Mouse (Mus musculus) hindbrain, embryonic 10.5 days (tissue): ENCODE measurements around the gene Wnt3a. TPM values are rescaled to one million over a fixed set of nuclear protein-coding genes. Genes with fewer than 3 reads are reported as not detected.
"Not testable (repeated sequence)": the region's sequence is repeated elsewhere in the genome, so short reads cannot be mapped to it uniquely, and the experiment has no call there.

Experiments
- DNase-seq: peaks from one replicate; pipeline ENCODE4 v3.0.0-alpha.2; 2017; ENCODE audit warnings: low spot score
- H3K27ac ChIP-seq: fragments of 300-500 bp; sonication (generic); 2 replicates; pipeline ENCODE4 v1.5.1; 2016; ENCODE audit warnings: mild to moderate bottlenecking, moderate library complexity
- H3K27me3 ChIP-seq: fragments of 300-500 bp; sonication (generic); 2 replicates; pipeline ENCODE4 v1.6.1; 2016; ENCODE audit warnings: mild to moderate bottlenecking; ENCODE audit not compliant: poor library complexity, insufficient read depth, severe bottlenecking
- H3K36me3 ChIP-seq: fragments of 300-500 bp; sonication (generic); 2 replicates; pipeline ENCODE4 v1.6.1; 2016; ENCODE audit warnings: mild to moderate bottlenecking, moderate library complexity
- H3K4me1 ChIP-seq: fragments of 300-500 bp; sonication (generic); replicated peaks from 2 replicates; pipeline ENCODE4 v1.6.1; 2016; ENCODE audit warnings: mild to moderate bottlenecking
- H3K4me3 ChIP-seq: fragments of 300-500 bp; sonication (generic); 2 replicates; pipeline ENCODE4 v1.5.1; 2016; ENCODE audit warnings: mild to moderate bottlenecking, moderate library complexity
- H3K9me3 ChIP-seq: fragments of 300-500 bp; sonication (generic); 2 replicates; pipeline ENCODE4 v1.6.1; 2016; ENCODE audit warnings: mild to moderate bottlenecking, moderate library complexity
- WGBS: fragments of 180-500 bp; shearing (Covaris S2); methylation state at CpG from one replicate; pipeline ENCODE4 v1.1.7; 2016; 5-methylcytosine and 5-hydroxymethylcytosine counted together
- polyA plus RNA-seq: library from polyadenylated mRNA; unstranded; fragments of >200 nt; fragmentation: Nextera tagmentation; extraction: Ambion mirVana; gene quantifications from 2 replicates; pipeline ENCODE4 v1.2.1, GENCODE M21; 2016

Wnt3a gene
- polyA plus RNA-seq, 1 experiment from 2014 or later: 14.2 TPM

DNA sequence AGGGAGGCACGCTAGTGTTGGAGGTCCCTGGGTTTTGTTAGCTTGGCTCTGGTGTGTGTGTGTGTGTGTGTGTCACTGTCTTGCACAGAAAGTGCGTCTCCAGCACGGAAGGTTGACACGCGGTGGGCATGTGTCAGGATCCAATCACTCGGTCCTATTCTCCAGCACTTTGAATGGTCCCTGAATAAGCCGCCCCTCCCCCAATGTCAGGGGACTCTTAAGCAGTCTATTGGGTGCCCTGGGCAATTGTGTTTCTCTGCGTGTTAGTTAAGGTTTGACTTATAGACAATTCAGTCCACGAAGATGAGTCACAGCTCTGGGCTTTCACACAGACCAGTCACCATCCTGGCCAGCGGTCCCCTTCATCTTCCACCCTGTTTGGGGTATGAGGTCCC is 15.3 kb upstream of the Wnt3a start:
- WGBS: 7% methylated on average over 10 of the region's 10 CpGs
- peaks cover 87% of the 10 kb centered on the region for H3K27me3 ChIP-seq
- no peak overlapping the region; the same call in 1 of the 2 replicates for H3K27ac ChIP-seq
- H3K4me1 ChIP-seq: peaks cover 60% of the 10 kb centered on the region
- no peak for DNase-seq
- peak overlapping the region; percentile 68 for H3K4me3 ChIP-seq
- H3K9me3 ChIP-seq: no peaks in the 10 kb centered on the region
- H3K36me3 ChIP-seq: no peaks in the 10 kb centered on the region

DNA sequence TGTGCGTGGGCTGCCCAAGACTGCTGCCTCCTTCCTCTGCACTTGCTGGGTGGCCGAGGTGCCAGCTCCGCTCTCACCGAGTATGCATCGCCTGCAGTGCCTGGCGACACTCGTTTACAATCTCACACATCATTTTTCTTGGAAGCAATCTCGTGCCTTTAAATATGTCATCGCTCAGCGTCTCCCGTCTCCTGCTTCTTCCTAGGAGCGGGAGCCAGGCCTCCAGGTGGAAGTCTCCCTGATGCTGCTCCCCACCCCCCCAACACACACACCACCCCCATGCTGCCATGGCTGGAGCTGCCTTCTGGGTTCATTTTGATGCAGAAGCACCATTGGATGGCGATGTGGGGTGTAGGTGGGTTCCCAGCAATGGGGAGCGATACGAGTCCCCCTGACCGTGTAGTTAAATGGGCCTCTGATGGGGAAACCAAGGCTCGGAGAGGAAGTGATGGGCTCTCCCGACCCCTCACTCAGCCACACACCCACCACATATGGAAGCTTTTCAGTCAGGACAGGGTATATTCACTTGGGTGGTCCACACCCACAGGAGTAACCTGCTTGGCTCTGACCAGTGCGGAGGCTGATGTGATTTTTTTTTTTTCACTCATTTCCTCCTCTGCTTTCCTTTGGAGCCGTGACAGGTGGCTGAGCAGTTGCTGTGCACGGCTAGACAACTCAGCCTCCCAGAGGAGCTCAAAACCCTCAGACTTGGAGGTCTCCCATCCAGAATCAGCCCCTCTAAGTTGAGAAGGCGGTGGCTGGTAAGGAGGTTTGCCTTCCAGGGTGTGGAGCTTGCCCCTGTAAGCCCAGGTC is 14.7 kb upstream of the Wnt3a start:
- 51% methylated on average over 22 of the region's 22 CpGs for WGBS
- Histone ChIP-seq H3K27me3 (peaks cover 87% of the 10 kb centered on the region), H3K27ac (no peak overlapping the region), H3K36me3 (no peaks in the 10 kb centered on the region), H3K9me3 (no peaks in the 10 kb centered on the region), H3K4me3 (peak overlapping the region; percentile 68; the same call in 1 of the 2 replicates), H3K4me1 (peaks cover 57% of the 10 kb centered on the region)
- DNase-seq: no peak

GRCm38 (mm10) chr11:59302700-59303569 is 12.4 kb upstream of the Wnt3a start:
- Histone ChIP-seq H3K27me3 (peaks cover 88% of the 10 kb centered on the region), H3K36me3 (no peaks in the 10 kb centered on the region), H3K27ac (no peak overlapping the region), H3K9me3 (no peaks in the 10 kb centered on the region), H3K4me1 (peaks cover 35% of the 10 kb centered on the region), H3K4me3 (no peak overlapping the region)
- WGBS: 28% methylated on average over 8 of the region's 10 CpGs
- peak; percentile 78 for DNase-seq

- not testable (repeated sequence) for H3K9me3 ChIP-seq, H3K4me3 ChIP-seq, H3K36me3 ChIP-seq, DNase-seq, H3K27ac ChIP-seq
- H3K27me3 ChIP-seq: peaks cover 86% of the 10 kb centered on the region
- 77% methylated on average over 2 of the region's 2 CpGs for WGBS
- H3K4me1 ChIP-seq: peaks cover 18% of the 10 kb centered on the region
Measured at GRCm38 (mm10) chr11:59301053-59301452, 10.5 kb upstream of the Wnt3a start.

- no peak overlapping the region for H3K4me3 ChIP-seq
- H3K4me1 ChIP-seq: peaks cover 9% of the 10 kb centered on the region
- no peaks in the 10 kb centered on the region for H3K9me3 ChIP-seq
- 27% methylated on average over 3 of the region's 3 CpGs for WGBS
- peaks cover 85% of the 10 kb centered on the region for H3K27me3 ChIP-seq
- no peaks in the 10 kb centered on the region for H3K36me3 ChIP-seq
- H3K27ac ChIP-seq: no peak overlapping the region
- no peak for DNase-seq
Measured at GRCm38 (mm10) chr11:59300185-59300584, 9.6 kb upstream of the Wnt3a start.

GRCm38 (mm10) chr11:59297941-59298340 is 7.4 kb upstream of the Wnt3a start:
- peaks cover 9% of the 10 kb centered on the region; the same call in 1 of the 2 replicates for H3K4me1 ChIP-seq
- no peak overlapping the region for H3K27ac ChIP-seq
- no peaks in the 10 kb centered on the region for H3K36me3 ChIP-seq
- WGBS: 23% methylated on average over 7 of the region's 7 CpGs
- H3K4me3 ChIP-seq: no peak overlapping the region
- no peaks in the 10 kb centered on the region for H3K9me3 ChIP-seq
- DNase-seq: peak; percentile 53
- peaks cover 77% of the 10 kb centered on the region for H3K27me3 ChIP-seq

- Histone ChIP-seq H3K36me3 (no peaks in the 10 kb centered on the region), H3K9me3 (no peaks in the 10 kb centered on the region), H3K27ac (no peak overlapping the region), H3K4me1 (peaks cover 42% of the 10 kb centered on the region), H3K27me3 (peaks cover 88% of the 10 kb centered on the region), H3K4me3 (no peak overlapping the region)
- DNase-seq: peak; percentile 59
- 27% methylated on average over 7 of the region's 7 CpGs for WGBS
Measured at GRCm38 (mm10) chr11:59293616-59294015, 3.1 kb upstream of the Wnt3a start.

DNA sequence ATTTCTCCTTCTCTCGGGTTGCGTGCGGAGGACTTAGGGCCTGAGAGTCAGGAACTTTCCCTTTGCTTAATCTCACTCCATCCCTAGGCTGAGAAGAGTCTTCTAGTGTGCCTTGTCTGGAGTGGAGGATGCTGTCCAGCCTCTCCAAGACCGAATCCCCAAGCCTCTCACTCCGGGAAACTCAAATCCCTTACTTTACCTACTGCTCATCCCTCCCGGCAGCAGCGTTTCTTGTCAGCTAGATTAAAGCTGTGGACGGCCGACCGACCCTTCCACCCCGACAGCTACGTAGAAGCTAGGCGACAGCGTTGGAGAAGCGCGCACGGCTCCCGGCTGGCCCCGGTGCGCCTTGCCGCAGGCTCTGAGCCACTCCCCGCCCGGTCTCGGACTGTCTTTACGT is 846 bp downstream of the Wnt3a start:
- Histone ChIP-seq H3K9me3 (no peaks in the 10 kb centered on the region), H3K36me3 (no peaks in the 10 kb centered on the region), H3K27me3 (peaks cover 96% of the 10 kb centered on the region), H3K27ac (peak overlapping the region; percentile 85), H3K4me3 (peak overlapping the region; percentile 55), H3K4me1 (peaks cover 51% of the 10 kb centered on the region)
- peak; percentile 47 for DNase-seq
- WGBS: under 1% methylated on average over 25 of the region's 25 CpGs

DNA sequence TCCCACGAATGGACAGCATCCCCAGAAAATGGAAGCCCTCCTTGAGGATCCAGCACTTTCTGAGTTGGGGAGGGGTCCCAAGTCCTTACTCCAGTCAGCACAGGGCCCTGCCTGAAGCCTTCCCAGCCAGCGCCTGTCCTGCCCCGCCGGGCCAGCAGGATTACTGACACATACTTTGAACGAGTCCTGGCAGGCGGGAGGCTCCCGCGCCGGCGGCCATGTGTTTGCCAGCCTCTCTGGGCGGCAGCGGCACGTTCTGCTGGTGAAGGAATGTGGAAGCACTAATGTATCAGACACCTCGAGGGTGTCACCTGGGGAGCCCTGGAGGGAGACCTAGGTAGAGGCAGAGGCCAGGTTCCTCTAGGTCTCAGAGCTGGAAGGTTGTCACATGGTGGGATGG is 6.4 kb downstream of the Wnt3a start:
- WGBS: 21% methylated on average over 14 of the region's 14 CpGs
- Histone ChIP-seq H3K27me3 (peaks cover 92% of the 10 kb centered on the region), H3K4me3 (no peak overlapping the region), H3K4me1 (peaks cover 18% of the 10 kb centered on the region), H3K9me3 (no peaks in the 10 kb centered on the region), H3K27ac (no peak overlapping the region), H3K36me3 (no peaks in the 10 kb centered on the region)
- DNase-seq: no peak

DNA sequence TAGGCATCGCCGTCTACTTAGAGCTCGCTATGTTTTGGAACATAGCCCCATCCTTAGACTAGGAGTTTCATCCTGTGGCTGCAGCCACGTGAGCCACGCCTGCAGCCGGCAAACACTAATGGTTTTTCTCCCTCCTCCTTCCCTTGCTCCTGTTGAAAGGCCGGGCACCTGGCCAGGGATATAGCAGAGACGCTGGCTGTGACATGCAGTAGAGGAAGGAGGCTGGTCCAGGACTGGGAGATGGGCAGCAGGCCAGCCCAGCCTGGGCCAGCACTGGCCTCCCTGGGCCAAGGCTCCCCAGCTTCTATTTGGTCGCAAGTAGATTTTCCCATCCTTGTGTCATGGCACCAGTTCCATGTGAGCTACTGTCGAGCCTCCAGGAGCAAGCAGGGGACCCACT is 7.6 kb downstream of the Wnt3a start:
- Histone ChIP-seq H3K27ac (no peak overlapping the region), H3K27me3 (peaks cover 86% of the 10 kb centered on the region), H3K4me3 (no peak overlapping the region), H3K4me1 (peaks cover 6% of the 10 kb centered on the region), H3K36me3 (no peaks in the 10 kb centered on the region), H3K9me3 (no peaks in the 10 kb centered on the region)
- DNase-seq: no peak
- 87% methylated on average over 10 of the region's 10 CpGs for WGBS

GRCm38 (mm10) chr11:59282111-59282510 is 8.4 kb downstream of the Wnt3a start:
- Histone ChIP-seq H3K9me3 (no peaks in the 10 kb centered on the region), H3K27me3 (peaks cover 83% of the 10 kb centered on the region), H3K36me3 (no peaks in the 10 kb centered on the region), H3K4me3 (no peak overlapping the region), H3K4me1 (peaks cover 4% of the 10 kb centered on the region), H3K27ac (no peak overlapping the region)
- 71% methylated on average over 5 of the region's 5 CpGs for WGBS
- no peak for DNase-seq

DNA sequence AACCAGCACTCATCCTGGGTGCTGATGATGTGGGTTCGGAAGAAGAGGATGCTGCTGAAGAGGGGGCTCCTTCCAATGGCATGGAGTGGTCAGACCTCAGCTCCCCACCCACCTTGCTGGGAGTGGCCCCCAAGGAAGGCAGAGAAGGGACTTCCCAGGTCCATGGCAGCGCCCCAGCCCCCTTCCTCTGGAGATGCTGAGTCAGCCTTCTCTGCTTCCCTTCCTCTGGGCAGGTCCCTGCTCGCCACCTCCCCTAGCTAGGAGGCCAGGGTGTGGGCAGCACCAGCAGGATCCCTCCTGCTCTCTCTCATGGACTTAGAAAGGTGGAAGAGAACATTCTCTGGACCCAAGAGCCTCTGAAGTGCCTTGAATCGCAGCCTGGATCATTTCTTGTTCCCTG is 12.5 kb downstream of the Wnt3a start:
- 74% methylated on average over 4 of the region's 4 CpGs for WGBS
- H3K4me1 ChIP-seq: peaks cover 5% of the 10 kb centered on the region
- peaks cover 14% of the 10 kb centered on the region for H3K36me3 ChIP-seq
- no peak for DNase-seq
- no peak overlapping the region for H3K27ac ChIP-seq
- no peak overlapping the region for H3K4me3 ChIP-seq
- H3K9me3 ChIP-seq: no peaks in the 10 kb centered on the region
- peaks cover 56% of the 10 kb centered on the region for H3K27me3 ChIP-seq

- no peak overlapping the region for H3K27ac ChIP-seq
- no peak overlapping the region for H3K4me3 ChIP-seq
- H3K4me1 ChIP-seq: peaks cover 5% of the 10 kb centered on the region
- no peaks in the 10 kb centered on the region for H3K9me3 ChIP-seq
- peaks cover 49% of the 10 kb centered on the region; the same call in 1 of the 2 replicates for H3K27me3 ChIP-seq
- DNase-seq: no peak
- WGBS: 47% methylated on average over 2 of the region's 2 CpGs
- H3K36me3 ChIP-seq: peaks cover 25% of the 10 kb centered on the region
Measured at GRCm38 (mm10) chr11:59276877-59277276, 13.7 kb downstream of the Wnt3a start.
